9 mouse cellular contexts compared by ENCODE assay signal in the genomic region with DNA sequence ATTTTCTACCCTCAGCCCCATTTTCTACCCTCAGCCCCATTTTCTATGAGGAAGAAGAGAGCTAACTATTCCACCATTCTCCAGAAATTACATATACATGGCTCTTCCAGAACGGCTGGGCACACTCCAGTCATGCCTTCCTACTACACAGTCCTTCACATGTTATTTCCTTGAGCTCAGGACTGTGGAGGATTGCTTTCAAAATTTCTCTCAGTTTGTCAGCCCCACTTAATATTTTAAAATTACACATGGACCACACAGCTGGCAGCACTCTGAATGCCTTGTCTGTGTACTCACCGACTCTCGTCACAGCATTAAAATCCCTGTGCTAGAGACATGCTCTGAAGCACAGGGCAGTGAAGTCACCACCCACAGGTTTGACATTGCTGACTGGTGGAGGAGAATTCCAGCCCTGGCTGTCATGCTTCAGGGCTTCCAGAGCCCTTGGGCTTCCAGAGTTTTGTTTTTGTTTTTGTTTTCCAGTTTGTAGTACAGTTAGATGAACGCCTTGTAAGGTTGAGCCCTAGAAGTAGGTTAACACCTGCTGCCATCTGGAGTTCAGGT. TPM values are rescaled to one million over a fixed set of nuclear protein-coding genes. Genes with fewer than 3 reads are reported as not detected.
DNase-seq lines count a peak whose midpoint lies in the region; ATAC-seq lines count a peak whose summit lies in the region.
"Had no signal": no experiment of that assay in that cellular context is flagged by ENCODE, and none has a peak within 500 bp of the region (broad histone marks: within the 10 kb centered on the region; RNA-seq: fewer than 3 reads in every experiment).

No protein-coding gene starts in this region.

- H3K9me3 ChIP-seq in megakaryocyte, embryonic 14.5 days = no peaks in the 10 kb centered on the region
- no peaks in the 10 kb centered on the region for H3K9me3 ChIP-seq in heart, embryonic 16.5 days (replicated peaks; ENCODE audit: control insufficient read depth, low read length)
- H3K9me3 ChIP-seq in limb, embryonic 10.5 days (replicated peaks) = no peaks in the 10 kb centered on the region
- no peaks in the 10 kb centered on the region for H3K9me3 ChIP-seq in stomach, embryonic 14.5 days (ENCODE audit: control insufficient read depth, low read depth, low read length)

- 43% methylated on average over 4 of the region's 4 CpGs for WGBS in heart, embryonic 16.5 days
- WGBS in limb, embryonic 10.5 days = 75% methylated on average over 4 of the region's 4 CpGs
- 48% methylated on average over 4 of the region's 4 CpGs for WGBS in stomach, embryonic 14.5 days

- H3K4me1 ChIP-seq in megakaryocyte, embryonic 14.5 days = peaks cover 52% of the 10 kb centered on the region
- H3K4me1 ChIP-seq in heart, embryonic 16.5 days (ENCODE audit: control insufficient read depth, insufficient read depth, low read length) = peaks cover 25% of the 10 kb centered on the region
- peaks cover 16% of the 10 kb centered on the region for H3K4me1 ChIP-seq in limb, embryonic 10.5 days
- H3K4me1 ChIP-seq in stomach, embryonic 14.5 days (ENCODE audit: control insufficient read depth, insufficient read depth, low read length) = 0 out of 2 replicates have a peak, but pooled peaks cover 11% of the 10 kb centered on the region

- H3K4me3 ChIP-seq in megakaryocyte, embryonic 14.5 days (replicated peaks) = peak overlapping the region; percentile 98
- H3K4me3 ChIP-seq in heart, embryonic 16.5 days (ENCODE audit: low read length) = peak overlapping the region; percentile 71
- H3K4me3 ChIP-seq in limb, embryonic 10.5 days = peak overlapping the region; percentile 82; the same call in 1 of the 2 replicates
- peak overlapping the region; percentile 80 for H3K4me3 ChIP-seq in stomach, embryonic 14.5 days (ENCODE audit: low read depth, low read length)

- peaks cover 54% of the 10 kb centered on the region for H3K36me3 ChIP-seq in megakaryocyte, embryonic 14.5 days (replicated peaks; ENCODE audit: low read length)
- peaks cover 18% of the 10 kb centered on the region for H3K36me3 ChIP-seq in heart, embryonic 16.5 days (ENCODE audit: control insufficient read depth, insufficient read depth)
- peaks cover 18% of the 10 kb centered on the region for H3K36me3 ChIP-seq in limb, embryonic 10.5 days
- peaks cover 15% of the 10 kb centered on the region for H3K36me3 ChIP-seq in stomach, embryonic 14.5 days (ENCODE audit: control insufficient read depth, insufficient read depth, low read length)

- no peak for DNase-seq in limb, embryonic 10.5 days (ENCODE audit: low spot score)
- no peak for DNase-seq in layer of hippocampus, adult 9-10 months (ENCODE audit: low spot score)
- DNase-seq in ovary, adult 18-20 months (ENCODE audit: low spot score) = no peak
- no peak for DNase-seq in thymus, postnatal 36 days

- peak overlapping the region; percentile 88 for H3K4me2 ChIP-seq in heart, embryonic 16.5 days (ENCODE audit: low read depth, low read length)
- H3K4me2 ChIP-seq in stomach, embryonic 14.5 days (replicated peaks; ENCODE audit: low read depth, low read length) = peak overlapping the region; percentile 78

- no peak for ATAC-seq in megakaryocyte, adult 5-6 weeks (ENCODE audit: poor library complexity, severe bottlenecking)
- ATAC-seq in heart, embryonic 16.5 days (replicated peaks; ENCODE audit: extremely low read depth, insufficient read depth, low FRiP score) = no peak
- no peak; the same call in 1 of the 2 replicates for ATAC-seq in stomach, embryonic 14.5 days (ENCODE audit: insufficient number of reproducible peaks, insufficient read depth, low FRiP score, low read depth)

- H3K9ac ChIP-seq in heart, embryonic 16.5 days (ENCODE audit: low read length) = peak overlapping the region; percentile 78
- H3K9ac ChIP-seq in stomach, embryonic 14.5 days (replicated peaks; ENCODE audit: low read depth, low read length) = no peak overlapping the region

- H3K27me3 ChIP-seq in megakaryocyte, embryonic 14.5 days (replicated peaks) = no peaks in the 10 kb centered on the region
- no peaks in the 10 kb centered on the region for H3K27me3 ChIP-seq in heart, embryonic 16.5 days (ENCODE audit: control insufficient read depth, insufficient read depth, low read length)
- H3K27me3 ChIP-seq in limb, embryonic 10.5 days (ENCODE audit: low read depth, poor library complexity, severe bottlenecking) = no peaks in the 10 kb centered on the region
- H3K27me3 ChIP-seq in stomach, embryonic 14.5 days (ENCODE audit: control insufficient read depth, insufficient read depth, low read length) = no peaks in the 10 kb centered on the region

- H3K27ac ChIP-seq in heart, embryonic 16.5 days (ENCODE audit: low read length) = peak overlapping the region; percentile 11
- no peak overlapping the region for H3K27ac ChIP-seq in limb, embryonic 10.5 days
- H3K27ac ChIP-seq in stomach, embryonic 14.5 days (ENCODE audit: low read length) = no peak overlapping the region

RNA-seq across cellular contexts. Expression of gene Gabarapl1, which starts 1.7 kb away (rescaled TPM):
- 25.5 and 160 TPM in 2 replicates for polyA plus RNA-seq in megakaryocyte, embryonic 14.5 days (2012; ENCODE audit: insufficient read depth, low replicate concordance)
- total RNA-seq in megakaryocyte, adult 5-6 weeks (2015) = 5.6 and 7.4 TPM in 2 replicates
- total RNA-seq in megakaryocyte, adult 5-6 weeks (2017) = 17.6 and 20.7 TPM in 2 replicates
- 39.7 and 41.8 TPM in 2 replicates for polyA plus RNA-seq in heart, embryonic 16.5 days (2015; fragmentation: Nextera tagmentation; extraction: Ambion mirVana)
- polyA plus RNA-seq in limb, embryonic 10.5 days (2016; fragmentation: Nextera tagmentation; extraction: Ambion mirVana) = 34.2 and 35.7 TPM in 2 replicates
- polyA plus RNA-seq in stomach, embryonic 14.5 days (2014; fragmentation: Nextera tagmentation; extraction: Ambion mirVana) = 13.2 and 15.6 TPM in 2 replicates

RNA-seq across cellular contexts. Expression of gene Tmem52b, which starts 22.4 kb away (rescaled TPM):
- not detected in 2 replicates for polyA plus RNA-seq in megakaryocyte, embryonic 14.5 days (2012; ENCODE audit: insufficient read depth, low replicate concordance)
- not detected in 2 replicates for total RNA-seq in megakaryocyte, adult 5-6 weeks (2015)
- not detected in 2 replicates for total RNA-seq in megakaryocyte, adult 5-6 weeks (2017)
- 0.05 TPM in 1 of 2 replicates, not detected in the other for polyA plus RNA-seq in heart, embryonic 16.5 days (2015; fragmentation: Nextera tagmentation; extraction: Ambion mirVana)
- not detected in 2 replicates for polyA plus RNA-seq in limb, embryonic 10.5 days (2016; fragmentation: Nextera tagmentation; extraction: Ambion mirVana)
- polyA plus RNA-seq in stomach, embryonic 14.5 days (2014; fragmentation: Nextera tagmentation; extraction: Ambion mirVana) = not detected in 2 replicates
- polyA plus RNA-seq: small intestine, adult 2 months had no signal

RNA-seq across cellular contexts. Expression of gene Olr1, which starts 27.7 kb away (rescaled TPM):
- 0.21 TPM in 1 of 2 replicates, not detected in the other for polyA plus RNA-seq in megakaryocyte, embryonic 14.5 days (2012; ENCODE audit: insufficient read depth, low replicate concordance)
- 10.0 and 12.9 TPM in 2 replicates for total RNA-seq in megakaryocyte, adult 5-6 weeks (2015)
- total RNA-seq in megakaryocyte, adult 5-6 weeks (2017) = 9.6 and 13.9 TPM in 2 replicates
- polyA plus RNA-seq in heart, embryonic 16.5 days (2015; fragmentation: Nextera tagmentation; extraction: Ambion mirVana) = 0.30 and 0.39 TPM in 2 replicates
- 0.16 TPM in 1 of 2 replicates, not detected in the other for polyA plus RNA-seq in limb, embryonic 10.5 days (2016; fragmentation: Nextera tagmentation; extraction: Ambion mirVana)
- not detected in 2 replicates for polyA plus RNA-seq in stomach, embryonic 14.5 days (2014; fragmentation: Nextera tagmentation; extraction: Ambion mirVana)
- polyA plus RNA-seq: small intestine, adult 2 months had no signal

RNA-seq across cellular contexts. Expression of gene Klre1, which starts 43.0 kb away (rescaled TPM):
- polyA plus RNA-seq in megakaryocyte, embryonic 14.5 days (2012; ENCODE audit: insufficient read depth, low replicate concordance) = 0.69 TPM in 1 of 2 replicates, not detected in the other
- total RNA-seq in megakaryocyte, adult 5-6 weeks (2015) = 3.9 and 7.2 TPM in 2 replicates
- 4.1 and 8.3 TPM in 2 replicates for total RNA-seq in megakaryocyte, adult 5-6 weeks (2017)
- not detected in 2 replicates for polyA plus RNA-seq in heart, embryonic 16.5 days (2015; fragmentation: Nextera tagmentation; extraction: Ambion mirVana)
- polyA plus RNA-seq in limb, embryonic 10.5 days (2016; fragmentation: Nextera tagmentation; extraction: Ambion mirVana) = not detected in 2 replicates
- not detected in 2 replicates for polyA plus RNA-seq in stomach, embryonic 14.5 days (2014; fragmentation: Nextera tagmentation; extraction: Ambion mirVana)

RNA-seq across cellular contexts. Expression of gene Klrd1, which starts 56.9 kb away (rescaled TPM):
- not detected in 2 replicates for polyA plus RNA-seq in megakaryocyte, embryonic 14.5 days (2012; ENCODE audit: insufficient read depth, low replicate concordance)
- total RNA-seq in megakaryocyte, adult 5-6 weeks (2015) = 20.4 and 41.6 TPM in 2 replicates
- total RNA-seq in megakaryocyte, adult 5-6 weeks (2017) = 14.1 and 18.1 TPM in 2 replicates
- polyA plus RNA-seq in heart, embryonic 16.5 days (2015; fragmentation: Nextera tagmentation; extraction: Ambion mirVana) = 1.0 and 2.6 TPM in 2 replicates
- polyA plus RNA-seq in limb, embryonic 10.5 days (2016; fragmentation: Nextera tagmentation; extraction: Ambion mirVana) = not detected in 2 replicates
- polyA plus RNA-seq in stomach, embryonic 14.5 days (2014; fragmentation: Nextera tagmentation; extraction: Ambion mirVana) = 0.29 and 0.69 TPM in 2 replicates
